Mouse (Mus musculus) granulocyte monocyte progenitor cell, adult 5-6 weeks (primary cell): ENCODE results near the gene Ksr1. TPM values are rescaled to one million over a fixed set of nuclear protein-coding genes. Genes with fewer than 3 reads are reported as not detected.
A peak's percentile ranks its signal among the peaks of the same experiment; 100 is the strongest.

ENCODE experiments used
- ATAC-seq: replicated peaks from 2 replicates; pipeline ENCODE4 v1.8.0; 2016; ENCODE audit warnings: mild to moderate bottlenecking, moderate TSS enrichment, inconsistent platforms; ENCODE audit not compliant: poor library complexity, severe bottlenecking
- total RNA-seq, 2 experiments: library from RNA; stranded (forward) in 1 of 2; stranded (reverse) in 1 of 2; fragments of 200-712, 200-1000 nt in 1 of 2; fragments of >200 nt in 1 of 2; fragmentation: Nextera tagmentation in 1 of 2; gene quantifications; 2 replicates each; pipeline ENCODE4 v1.2.3; 2014 to 2017

Gene Ksr1
- total RNA-seq, 2 experiments from 2014 or later, result 5.4 to 8.1 TPM

- no peak for ATAC-seq
Observed at GRCm38 (mm10) chr11:79073583-79073982, 72.6 kb downstream of the Ksr1 start.

- no peak for ATAC-seq
Observed at GRCm38 (mm10) chr11:79072108-79072507, 74.1 kb downstream of the Ksr1 start.

DNA sequence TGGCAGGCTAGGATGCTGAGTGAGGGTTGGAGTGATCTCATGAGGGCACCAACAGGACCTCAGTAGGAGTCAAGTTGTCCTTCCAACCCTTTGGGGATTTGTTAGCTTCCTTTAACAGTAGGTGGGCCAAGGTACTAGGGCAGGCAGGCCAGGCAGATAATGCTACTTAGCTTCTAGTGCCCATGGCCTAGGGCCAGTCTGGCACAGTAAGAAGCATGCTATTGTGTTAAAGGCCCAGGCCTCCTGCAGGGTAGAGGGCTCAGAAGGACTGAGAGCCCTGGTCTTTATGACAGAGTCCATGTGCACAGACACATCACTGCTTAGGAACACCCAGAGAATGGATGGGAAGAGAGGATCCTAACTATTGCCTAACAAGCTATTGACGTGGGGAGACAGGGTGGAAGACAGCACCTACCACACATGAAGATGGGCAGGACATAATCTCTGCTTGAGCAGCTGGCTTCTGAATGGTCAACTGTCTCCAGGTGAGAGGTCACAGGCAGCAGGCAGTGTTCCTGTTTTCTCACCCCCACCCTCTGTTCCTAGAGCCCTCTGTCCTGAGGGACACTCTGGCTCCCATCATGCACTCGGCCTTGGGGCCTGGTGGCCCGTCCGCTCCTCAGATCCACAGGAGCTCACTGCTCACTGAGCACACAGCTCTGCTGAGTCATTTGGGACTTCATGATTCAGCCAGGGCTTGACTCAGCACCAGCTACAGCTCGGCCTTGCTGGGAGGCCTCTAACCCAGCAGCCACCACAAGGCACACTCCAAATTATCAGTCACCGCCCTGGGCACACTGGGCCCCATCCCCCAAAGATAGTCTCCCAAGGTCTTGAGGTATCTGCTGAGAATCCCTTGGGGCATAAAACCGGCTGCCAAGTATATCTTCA, 74.9 kb downstream of the Ksr1 start:
- 0 out of 2 replicates have a peak, but pooled peaks have one; percentile 23 for ATAC-seq

GRCm38 (mm10) chr11:79069453-79070153, 76.6 kb downstream of the Ksr1 start:
- no peak for ATAC-seq

DNA sequence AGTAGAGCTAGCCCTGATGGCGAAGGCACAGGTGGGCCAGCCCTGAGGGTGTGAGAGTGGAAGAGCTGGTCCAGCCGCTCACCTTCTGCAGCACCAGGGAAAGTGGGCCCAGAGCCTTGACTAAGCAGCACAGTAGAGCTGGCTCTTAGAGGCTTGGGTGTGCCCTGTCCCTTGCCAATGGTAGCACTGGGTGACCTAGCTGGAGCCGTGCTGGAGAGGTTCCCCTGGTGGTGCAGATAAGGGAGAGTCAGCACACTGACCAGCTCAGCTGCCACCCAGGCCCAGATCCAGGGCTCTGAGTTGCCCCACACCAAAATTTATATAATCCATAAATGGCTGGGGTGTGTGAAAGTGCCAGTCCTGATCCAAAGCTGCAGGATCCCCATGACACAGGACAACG, 79.0 kb downstream of the Ksr1 start:
- ATAC-seq, result no peak

DNA sequence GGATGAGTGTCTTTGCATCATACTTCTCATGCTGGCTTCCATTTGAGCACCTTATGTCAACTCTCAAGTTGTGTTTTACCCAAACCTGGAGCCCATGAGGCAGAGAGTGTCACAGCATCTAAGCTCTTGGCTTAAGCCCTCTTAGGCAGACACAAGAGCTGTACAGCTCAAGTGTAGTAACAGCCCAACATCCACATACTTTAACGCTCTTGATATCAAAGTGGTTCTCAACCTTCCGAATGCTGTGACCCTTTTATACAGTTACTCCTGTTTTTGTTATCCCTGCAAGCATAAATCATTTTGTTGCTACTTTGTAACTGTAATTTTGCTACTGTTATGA, 80.0 kb downstream of the Ksr1 start:
- no peak for ATAC-seq

- ATAC-seq, result no peak
Observed at GRCm38 (mm10) chr11:79065463-79066190, 80.6 kb downstream of the Ksr1 start.

- no peak for ATAC-seq
Observed at GRCm38 (mm10) chr11:79064311-79064710, 81.9 kb downstream of the Ksr1 start.

- no peak for ATAC-seq
Observed at GRCm38 (mm10) chr11:79063616-79064015, 82.6 kb downstream of the Ksr1 start.

DNA sequence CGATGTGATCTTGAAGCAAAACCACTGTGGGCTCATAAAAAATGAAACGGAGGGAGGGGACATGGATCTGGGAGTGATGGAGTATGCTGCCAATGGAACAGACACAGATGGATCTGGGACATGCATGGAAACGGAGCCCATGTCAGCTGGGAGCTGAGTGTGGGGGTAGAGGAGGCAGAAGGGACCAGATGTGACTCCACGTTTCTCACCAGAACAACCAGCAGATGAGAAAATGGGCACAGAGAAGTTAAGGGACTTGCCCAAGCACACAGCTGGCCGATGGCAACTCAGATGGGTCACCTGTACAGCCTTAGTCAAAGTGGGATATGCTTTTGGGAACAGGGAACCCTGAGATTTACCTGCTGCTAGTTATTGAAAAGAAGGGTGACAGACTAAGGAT, 83.3 kb downstream of the Ksr1 start:
- ATAC-seq, result no peak

- no peak for ATAC-seq
Observed at GRCm38 (mm10) chr11:79061839-79062238, 84.4 kb downstream of the Ksr1 start.

DNA sequence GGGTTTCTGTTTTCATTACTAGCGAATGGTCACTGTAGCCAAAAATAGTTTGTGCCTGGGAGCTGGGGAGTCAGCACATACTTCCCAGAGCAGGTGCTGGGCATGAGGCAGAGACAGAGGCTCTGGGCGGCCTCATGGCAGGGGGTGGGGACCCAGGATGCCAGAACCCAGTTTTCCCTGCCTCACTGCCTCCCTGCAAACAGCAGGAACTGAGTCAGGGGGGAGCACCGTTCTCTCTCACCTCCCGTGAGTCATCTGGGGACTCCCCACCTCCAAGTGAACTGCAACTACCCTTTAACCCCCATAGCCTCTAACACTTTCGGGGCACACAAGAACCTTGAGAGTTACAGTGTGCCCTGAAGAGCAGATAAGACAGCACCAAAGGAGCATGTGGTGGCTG, 86.4 kb downstream of the Ksr1 start:
- no peak for ATAC-seq

- no peak for ATAC-seq
Observed at GRCm38 (mm10) chr11:79059062-79059461, 87.1 kb downstream of the Ksr1 start.

DNA sequence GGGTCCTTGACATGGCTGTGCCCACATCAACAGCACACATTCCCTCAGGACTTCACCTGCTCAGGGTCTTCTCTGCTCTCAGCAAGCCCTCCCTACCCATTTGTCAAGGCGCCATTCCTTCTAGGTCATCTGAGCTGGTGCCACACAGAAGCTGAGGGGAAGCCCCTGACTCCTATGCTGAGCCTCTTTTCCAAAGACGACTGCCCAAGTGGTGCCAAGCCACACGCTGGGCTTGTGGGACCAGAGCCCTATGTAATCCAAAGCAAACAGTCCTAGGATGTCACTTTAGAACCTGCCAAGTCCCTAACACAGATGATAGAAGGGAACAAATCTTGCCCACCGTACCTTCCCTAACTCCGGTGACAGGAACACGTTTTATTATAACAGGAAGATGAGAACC, 87.6 kb downstream of the Ksr1 start:
- ATAC-seq, result no peak

- ATAC-seq, result no peak
Observed at GRCm38 (mm10) chr11:79057809-79058208, 88.4 kb downstream of the Ksr1 start.

GRCm38 (mm10) chr11:79056891-79057290, 89.3 kb downstream of the Ksr1 start:
- ATAC-seq, result no peak

DNA sequence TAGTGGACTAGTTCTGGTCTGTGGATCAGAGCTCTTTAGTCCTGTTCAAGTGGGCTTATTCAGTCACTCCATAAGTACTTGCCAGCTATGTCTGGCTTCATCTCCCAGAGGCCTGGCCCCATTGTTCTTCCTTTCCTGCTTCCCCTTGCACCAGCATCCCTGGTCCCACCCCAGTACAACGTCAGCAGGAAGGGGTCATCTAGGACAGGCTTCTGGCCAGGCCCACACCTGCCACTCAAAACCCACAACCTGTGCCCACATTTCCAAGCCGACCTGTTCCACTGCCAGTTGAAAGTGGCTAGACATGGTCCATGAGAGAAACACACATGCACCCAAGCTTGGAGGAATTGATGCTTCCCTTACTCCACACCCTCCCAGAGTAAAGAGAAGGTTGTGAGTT, 90.2 kb downstream of the Ksr1 start:
- ATAC-seq, result no peak

- ATAC-seq, result no peak
Observed at GRCm38 (mm10) chr11:79055161-79055560, 91.0 kb downstream of the Ksr1 start.

DNA sequence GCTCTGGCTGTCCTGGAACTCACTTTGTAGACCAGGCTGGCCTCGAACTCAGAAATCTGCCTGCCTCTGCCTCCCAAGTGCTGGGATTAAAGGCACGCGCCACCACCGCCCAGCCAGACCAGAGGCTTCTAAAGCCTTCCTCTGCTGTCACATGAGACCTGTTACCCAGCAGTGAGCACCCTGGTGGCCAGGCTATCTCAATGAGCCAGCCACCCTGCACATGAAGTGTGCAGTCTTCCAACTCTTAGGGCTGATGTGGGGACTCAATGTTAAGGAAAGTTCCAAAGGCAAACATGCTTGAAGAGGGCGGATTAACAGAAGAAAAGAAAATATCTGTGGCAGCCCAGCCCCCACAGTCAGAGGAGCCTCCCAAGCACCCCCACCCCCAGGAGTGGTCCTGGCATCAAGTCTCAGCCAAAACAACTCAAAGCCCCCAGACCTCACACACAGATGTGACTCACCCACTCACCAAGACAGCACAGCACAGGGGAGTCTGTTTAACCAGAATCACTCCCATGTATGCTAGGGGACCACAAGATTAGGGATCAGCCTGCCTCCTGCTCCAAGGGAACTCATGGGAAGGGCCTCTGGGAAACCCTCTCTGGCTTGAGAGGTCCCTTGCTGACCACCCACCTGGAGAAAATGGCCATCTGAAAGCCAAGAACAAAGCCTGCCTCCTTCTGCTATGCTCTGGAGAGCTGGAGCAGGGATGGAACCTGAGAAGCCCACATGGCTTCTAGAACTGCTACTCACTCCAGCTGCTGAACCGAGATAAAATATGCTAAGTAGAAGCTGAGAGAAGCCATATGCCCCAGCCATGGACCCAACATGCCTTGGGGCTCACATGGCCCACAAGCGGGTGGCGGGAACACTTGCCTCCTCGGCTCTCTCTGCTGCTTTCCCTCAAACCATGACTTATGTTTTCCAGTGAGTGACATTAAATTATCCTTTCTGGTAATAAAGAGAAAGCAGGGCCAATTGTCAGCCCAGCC, 91.8 kb downstream of the Ksr1 start:
- ATAC-seq, result no peak

GRCm38 (mm10) chr11:79053437-79053836, 92.8 kb downstream of the Ksr1 start:
- no peak for ATAC-seq
